Mouse (Mus musculus) cerebellum, adult 11-12 months (tissue): ENCODE data around the gene Phka1.
"Not testable (repeated sequence)": the region's sequence is repeated elsewhere in the genome, so short reads cannot be mapped to it uniquely, and the experiment has no call there.

Experiments used
- DNase-seq: peaks from one replicate; pipeline ENCODE4 v3.0.0; 2022

Gene Phka1

DNA sequence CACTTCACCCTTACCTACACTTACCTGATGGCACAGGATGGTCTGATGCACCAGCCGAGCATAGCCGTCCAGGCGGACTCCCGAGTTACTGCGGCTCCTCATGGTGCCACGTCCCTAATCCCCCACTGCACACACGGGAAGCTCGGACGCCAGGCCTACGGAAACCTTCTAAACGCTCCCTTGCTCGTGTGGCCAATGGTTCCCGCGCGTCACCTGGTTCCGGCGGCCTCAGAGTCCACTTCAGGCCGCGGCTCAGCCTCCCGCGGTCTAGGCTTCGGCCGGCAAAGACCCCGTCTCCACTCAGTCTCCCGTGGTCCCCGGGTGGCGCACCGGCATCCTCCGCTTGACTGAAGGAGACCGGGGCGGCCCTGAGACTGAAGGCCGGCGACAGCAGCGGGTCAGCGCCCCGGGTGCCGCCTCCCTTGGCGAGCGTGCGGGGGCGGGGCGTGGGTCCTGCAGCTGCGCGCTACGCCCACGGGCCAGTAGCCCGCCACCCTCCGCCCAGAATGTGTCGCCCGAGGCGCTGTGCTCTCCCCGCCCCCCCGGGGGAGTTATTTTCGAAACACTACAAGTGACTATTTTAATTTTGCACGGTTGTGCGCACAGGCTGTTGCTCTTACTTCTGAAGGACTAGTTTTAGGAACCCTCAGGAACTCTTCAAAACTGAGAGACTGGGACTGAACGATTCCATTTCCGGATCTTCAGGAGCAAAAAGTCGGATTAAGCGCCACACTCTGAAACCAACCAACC, at the start of gene Phka1:
Phka1 (minus strand) TSS at position 424 of the 750 bp plus-strand sequence.
- DNase-seq: peak; percentile 64

GRCm38 (mm10) chrX:102689252-102689651, 45.2 kb upstream of the Phka1 start:
- DNase-seq: not testable (repeated sequence)

GRCm38 (mm10) chrX:102686872-102687271, 42.8 kb upstream of the Phka1 start, which contains the start of gene Gm3880:
Gene Gm3880 (minus strand): TSS chrX:102686972.
- DNase-seq: not testable (repeated sequence)

DNA sequence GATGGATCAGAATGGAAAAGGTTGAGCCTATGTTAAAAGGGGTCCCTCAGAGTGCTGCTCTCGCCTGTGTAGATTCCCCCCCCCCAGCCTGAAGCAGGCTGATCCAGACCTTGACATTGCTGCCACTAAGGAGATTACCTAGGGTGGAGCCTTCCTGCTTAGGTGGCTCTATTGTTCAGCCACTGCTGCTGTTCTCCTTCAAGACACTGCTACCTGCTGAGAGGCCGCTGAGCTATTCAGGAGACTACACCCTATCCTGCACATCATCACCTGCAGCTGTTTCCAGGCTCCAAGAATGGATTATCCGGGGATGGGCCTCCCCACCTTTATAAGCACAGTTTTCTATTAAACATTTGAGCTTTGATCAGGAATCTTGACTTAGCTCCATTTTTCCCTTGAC, 40.7 kb upstream of the Phka1 start:
- DNase-seq: not testable (repeated sequence)

- no peak for DNase-seq
Observed at GRCm38 (mm10) chrX:102666641-102667040, 22.6 kb upstream of the Phka1 start.

GRCm38 (mm10) chrX:102660712-102661111, 16.7 kb upstream of the Phka1 start:
- no peak for DNase-seq

DNA sequence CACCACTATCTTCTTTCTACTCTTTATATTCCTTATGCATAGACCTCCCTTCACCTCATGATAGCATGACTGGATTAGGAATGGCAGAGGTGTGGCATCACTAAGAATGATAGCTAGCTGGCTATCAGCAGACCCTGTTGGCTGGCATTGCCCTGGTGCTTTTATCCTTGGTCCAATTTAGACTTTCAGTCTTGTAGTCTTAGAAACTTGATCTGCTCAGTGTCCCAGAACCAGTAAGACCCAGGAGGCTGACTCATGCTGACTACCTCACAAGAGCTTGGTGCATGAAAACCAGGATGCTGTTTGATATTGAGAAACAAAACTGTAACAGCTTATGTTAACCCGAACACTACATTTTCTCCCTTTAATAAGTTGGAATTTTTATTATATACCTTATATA, 1.6 kb upstream of the Phka1 start:
- DNase-seq: no peak

- no peak for DNase-seq
Observed at GRCm38 (mm10) chrX:102645146-102645545, 1.1 kb upstream of the Phka1 start.

- DNase-seq: peak; percentile 3
Observed at GRCm38 (mm10) chrX:102644573-102644951, 516 bp upstream of the Phka1 start.

- DNase-seq: no peak
Observed at GRCm38 (mm10) chrX:102601269-102601668, 42.8 kb downstream of the Phka1 start.

- DNase-seq: no peak
Observed at GRCm38 (mm10) chrX:102588560-102588959, 55.5 kb downstream of the Phka1 start.

- DNase-seq: no peak
Observed at GRCm38 (mm10) chrX:102571186-102571585, 72.9 kb downstream of the Phka1 start.

- no peak for DNase-seq
Observed at GRCm38 (mm10) chrX:102556906-102557305, 87.1 kb downstream of the Phka1 start.

DNA sequence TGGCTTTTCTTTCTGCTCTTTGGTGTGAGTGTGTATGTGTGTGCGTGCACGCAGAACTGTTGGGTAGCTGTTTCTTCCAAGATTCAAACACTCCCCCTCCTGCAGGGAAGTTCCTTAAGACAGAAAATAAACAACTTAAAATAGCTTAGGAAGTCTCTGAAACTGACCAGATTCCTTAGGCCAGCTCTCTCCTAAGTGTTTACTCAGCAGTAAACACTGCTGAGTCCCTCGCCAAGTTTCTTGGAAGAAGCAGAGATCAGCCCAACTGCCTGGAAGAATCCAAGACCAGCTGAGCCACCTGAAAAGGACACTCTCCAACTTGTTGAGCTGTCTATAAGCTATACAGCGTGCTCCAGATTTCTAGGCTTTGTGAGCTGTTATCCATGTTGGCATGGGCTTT, 134.8 kb downstream of the Phka1 start:
- DNase-seq: no peak

DNA sequence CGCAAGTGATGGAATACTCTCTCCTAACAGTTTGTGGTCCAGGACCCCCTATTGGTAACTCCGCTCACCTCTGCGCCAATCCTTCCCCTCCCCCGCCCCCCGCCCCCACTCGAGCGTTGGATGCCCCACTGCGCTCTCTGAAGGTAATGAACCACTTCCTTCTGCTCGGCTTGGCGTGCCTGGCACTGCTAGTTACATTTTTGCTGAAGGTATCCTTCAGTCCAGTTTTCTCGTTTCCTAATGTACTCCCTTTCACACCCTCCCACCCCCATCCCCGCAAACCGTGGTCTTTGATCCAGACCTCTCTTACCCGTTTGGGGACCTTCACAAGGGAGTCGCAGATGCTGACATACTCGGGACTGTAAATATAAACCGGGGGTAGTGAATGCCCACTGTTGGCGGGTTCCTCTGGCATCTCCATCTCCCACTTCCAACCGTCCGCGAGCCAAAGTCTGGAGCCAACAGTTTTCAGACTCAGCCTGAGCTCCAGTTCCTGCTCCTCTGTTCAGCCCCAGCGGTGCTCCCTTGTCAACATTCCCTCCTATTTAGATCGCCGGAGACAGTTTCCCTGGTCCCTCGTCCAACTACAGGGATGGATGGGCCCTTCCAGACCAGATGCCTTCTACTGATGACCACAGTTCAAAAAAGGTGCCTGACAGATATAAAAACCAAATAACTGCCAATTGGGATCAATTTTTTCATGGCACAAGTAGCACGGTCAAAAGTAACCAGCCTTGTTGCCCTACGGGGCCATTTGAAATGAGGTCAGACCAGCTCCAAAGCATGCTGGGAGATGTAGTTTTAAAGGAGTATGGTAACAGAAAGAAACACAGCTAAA, 139.2 kb downstream of the Phka1 start, which contains the start of gene Hdac8:
Hdac8 (minus strand) TSS at position 716 of the 838 bp plus-strand sequence.
- DNase-seq: peak; percentile 57

GRCm38 (mm10) chrX:102504179-102504578, 139.9 kb downstream of the Phka1 start:
- DNase-seq: no peak

DNA sequence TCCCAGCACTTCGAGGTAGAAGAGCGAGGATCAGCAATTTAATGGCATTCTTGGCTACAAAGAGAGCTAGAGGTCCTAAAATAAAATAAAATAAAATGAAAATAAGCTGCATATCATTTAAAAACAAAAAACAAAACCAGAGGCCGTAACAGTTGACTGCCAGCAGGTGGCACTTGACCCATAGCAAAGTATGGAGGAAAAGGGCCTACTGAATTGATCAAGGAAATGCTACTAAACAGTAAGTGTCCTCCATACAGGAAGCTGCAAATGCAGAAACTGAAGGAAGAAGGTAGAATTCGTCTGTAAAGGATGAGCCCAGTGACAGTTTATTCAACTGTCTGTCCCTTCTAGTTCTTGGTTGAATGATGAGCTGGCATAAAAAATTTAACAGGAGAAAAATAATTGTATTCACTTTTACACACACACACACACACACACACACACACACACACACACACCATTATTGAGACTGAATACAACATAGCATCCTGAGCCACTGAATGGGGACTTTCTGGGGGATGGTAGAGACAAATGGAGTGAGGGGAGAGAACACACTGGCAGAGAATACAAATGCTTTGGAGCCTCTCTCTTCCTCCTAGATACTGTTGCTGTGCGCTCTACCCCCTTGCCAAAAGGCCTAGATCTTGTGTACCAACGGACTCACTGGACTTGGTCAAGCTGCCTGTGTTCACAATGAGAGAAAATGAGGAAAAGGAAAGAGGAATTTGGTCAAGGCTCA, 149.9 kb downstream of the Phka1 start:
- no peak for DNase-seq

DNA sequence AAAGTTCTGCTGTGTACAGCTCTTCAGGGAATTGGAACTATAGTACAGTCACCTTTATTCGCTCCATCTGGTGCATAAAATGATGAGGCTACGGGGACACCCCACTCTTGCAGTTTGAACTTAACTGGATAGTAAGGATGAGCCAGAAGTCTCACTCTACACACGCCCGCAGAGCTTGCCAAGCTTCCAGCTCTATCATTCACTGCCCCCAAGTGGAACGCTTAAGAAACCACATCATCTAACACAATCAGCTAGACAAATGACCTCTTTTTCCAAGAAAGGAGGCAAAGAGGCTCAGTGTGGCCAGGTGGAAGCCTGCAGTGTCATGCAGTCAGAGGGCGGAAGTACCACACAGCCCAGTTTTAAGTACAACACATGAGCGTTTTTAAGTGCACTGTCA, 158.5 kb downstream of the Phka1 start:
- DNase-seq: no peak

DNA sequence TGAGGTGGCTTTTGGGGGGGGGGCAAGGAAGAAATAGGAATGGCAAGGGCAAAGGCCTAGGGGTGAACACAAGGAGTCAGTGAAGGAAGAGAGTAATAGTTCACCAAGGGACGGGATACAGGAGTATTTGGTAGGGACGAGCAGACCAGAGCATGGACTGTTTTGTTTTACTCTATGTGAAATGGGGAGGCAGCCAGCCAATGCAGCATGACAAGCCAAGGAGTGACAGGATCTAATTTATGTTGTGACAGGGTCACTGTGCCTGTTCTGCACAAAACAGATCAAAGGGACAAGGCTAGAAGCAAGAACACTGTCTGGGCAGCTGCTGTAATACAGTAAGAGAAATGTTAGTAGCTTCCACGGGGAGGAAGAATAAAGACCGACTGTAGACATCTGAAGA, 164.4 kb downstream of the Phka1 start:
- DNase-seq: no peak

- DNase-seq: no peak
Observed at GRCm38 (mm10) chrX:102478965-102479364, 165.1 kb downstream of the Phka1 start.

GRCm38 (mm10) chrX:102478481-102478880, 165.6 kb downstream of the Phka1 start:
- DNase-seq: no peak

DNA sequence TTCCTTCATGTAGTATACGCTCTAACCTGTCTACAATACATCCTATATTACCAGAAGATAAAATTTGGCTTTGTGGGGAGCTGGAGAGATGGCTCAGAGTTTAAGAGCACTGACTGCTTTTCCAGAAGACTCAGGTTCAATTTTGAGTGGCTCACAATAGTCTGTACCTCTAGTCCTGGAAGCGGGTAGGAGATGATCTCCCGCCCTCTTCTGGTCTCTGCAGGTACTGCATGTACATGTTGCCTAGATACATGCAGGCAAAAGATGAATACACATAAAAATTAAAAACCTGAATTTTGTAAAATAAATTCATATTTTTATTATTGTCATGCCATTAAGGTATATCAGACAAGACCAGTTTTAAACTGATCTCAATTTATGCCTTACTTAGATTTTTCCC, 167.3 kb downstream of the Phka1 start:
- peak; percentile 45 for DNase-seq

GRCm38 (mm10) chrX:102475555-102475954, 168.5 kb downstream of the Phka1 start:
- no peak for DNase-seq
